Mouse (Mus musculus) thymus, adult 2 months (tissue): ENCODE data around the gene Cdr2.

Source experiments
- CTCF ChIP-seq: fragments of 200-500 bp; IDR thresholded peaks from 2 replicates; pipeline ENCODE4 v1.5.1; 2012; ENCODE audit warnings: mild to moderate bottlenecking, control low read depth, low read length, moderate library complexity, borderline replicate concordance; ENCODE audit not compliant: control insufficient read depth, poor library complexity, insufficient read depth; ENCODE audit errors: extremely low read depth
- POLR2A ChIP-seq: fragments of 200-500 bp; IDR thresholded peaks from 2 replicates; pipeline ENCODE4 v1.6.1; 2012; ENCODE audit warnings: mild to moderate bottlenecking, low read length, control low read depth, moderate library complexity; ENCODE audit not compliant: control insufficient read depth, poor library complexity, insufficient read depth; ENCODE audit errors: extremely low read depth

DNA sequence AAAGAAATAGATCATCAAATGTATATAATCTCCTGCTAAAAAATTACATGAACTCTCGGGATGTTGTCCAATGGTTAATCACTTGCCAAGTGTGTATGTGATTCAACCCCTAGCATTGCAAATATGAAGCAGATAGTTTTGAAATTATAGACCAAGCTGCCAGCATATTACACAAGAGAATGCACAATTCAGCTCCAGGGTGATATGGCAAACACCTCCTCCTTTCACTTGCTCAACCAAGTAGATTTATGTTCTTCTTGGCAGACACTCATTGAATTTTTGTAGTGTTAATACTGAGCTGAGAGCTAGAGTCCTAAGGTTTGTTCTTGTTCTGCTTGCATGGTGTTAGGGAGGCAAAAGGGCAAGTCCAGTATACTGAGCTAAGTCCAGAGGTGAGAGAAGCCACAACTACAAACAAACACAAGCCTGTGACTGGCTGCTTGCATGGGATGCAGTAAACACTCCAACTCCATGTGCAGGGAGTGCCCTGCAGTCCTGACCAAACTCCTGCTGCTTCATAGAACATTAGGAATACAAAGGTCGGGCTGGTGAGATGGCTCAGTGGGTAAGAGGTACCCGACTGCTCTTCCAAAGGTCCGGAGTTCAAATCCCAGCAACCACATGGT lies 21.8 kb upstream of the Cdr2 start:
- TF ChIP-seq CTCF (no peak), POLR2A (no peak)
